Mouse (Mus musculus) CH12.LX (cell line): ENCODE measurements around the gene Scrn1. TPM values are rescaled to one million over a fixed set of nuclear protein-coding genes. Genes with fewer than 3 reads are reported as not detected.

Experiments
- DNase-seq: peaks from one replicate; pipeline ENCODE4 v3.0.0-alpha.2; 2013; ENCODE audit errors: extremely low read depth
- H3K27ac ChIP-seq: 2 replicates; pipeline ENCODE4 v1.5.1; 2012; ENCODE audit warnings: low read depth, mild to moderate bottlenecking, control low read depth, moderate library complexity; ENCODE audit not compliant: insufficient read depth
- H3K27me3 ChIP-seq: replicated peaks from 2 replicates; pipeline ENCODE3; 2012; ENCODE audit warnings: inconsistent platforms
- H3K36me3 ChIP-seq, 2 experiments: replicated peaks in 1 of 2; 2 replicates each; pipeline versions ENCODE3 to v1.6.1; 2012; ENCODE audit warnings: inconsistent platforms in 1 of 2, low read length in 1 of 2, mild to moderate bottlenecking in 1 of 2, mixed read lengths in 1 of 2, moderate library complexity in 1 of 2; ENCODE audit not compliant: control insufficient read depth in 1 of 2, insufficient read depth in 1 of 2
- H3K4me1 ChIP-seq, 2 experiments: 2 replicates each; pipeline ENCODE4 v1.6.1; 2012; ENCODE audit warnings: inconsistent platforms in 1 of 2, moderate library complexity in 1 of 2; ENCODE audit not compliant: insufficient read depth in 2 of 2, control insufficient read depth in 1 of 2
- H3K4me2 ChIP-seq: 2 replicates; pipeline ENCODE4 v1.6.1; 2012; ENCODE audit warnings: low read depth, mild to moderate bottlenecking, control low read depth; ENCODE audit not compliant: poor library complexity, insufficient read depth, severe bottlenecking
- H3K4me3 ChIP-seq, 3 experiments: fragments of 150-350 bp in 1 of 3; sonication (generic) in 1 of 3; replicated peaks in 1 of 3; 2 replicates each; pipeline versions ENCODE3 to v1.5.1; 2011 to 2012; ENCODE audit warnings: low read depth in 2 of 3, low read length in 2 of 3, mild to moderate bottlenecking in 2 of 3, moderate library complexity in 2 of 3, control low read depth in 1 of 3, improper control_type of control experiment in 1 of 3, inconsistent platforms in 1 of 3, mixed read lengths in 1 of 3; ENCODE audit not compliant: poor library complexity in 1 of 3
- H3K79me2 ChIP-seq: replicated peaks from 2 replicates; pipeline ENCODE4 v1.6.1; 2012; ENCODE audit warnings: mild to moderate bottlenecking, moderate library complexity; ENCODE audit not compliant: control insufficient read depth, poor library complexity, insufficient read depth, severe bottlenecking; ENCODE audit errors: extremely low read depth
- H3K9ac ChIP-seq: 2 replicates; pipeline ENCODE4 v1.6.1; 2012; ENCODE audit warnings: low read depth, mild to moderate bottlenecking, control low read depth, moderate library complexity; ENCODE audit not compliant: insufficient read depth
- H3K9me3 ChIP-seq: replicated peaks from 2 replicates; pipeline ENCODE3; 2012; ENCODE audit warnings: low read length, inconsistent platforms, mixed read lengths
- CHD2 ChIP-seq: IDR thresholded peaks from 2 replicates; pipeline ENCODE4 v1.6.1; 2011; ENCODE audit warnings: low read length, improper control_type of control experiment
- E2F4 ChIP-seq: IDR thresholded peaks from 2 replicates; pipeline ENCODE4 v1.6.1; 2011; ENCODE audit warnings: low read depth, low read length, improper control_type of control experiment; ENCODE audit not compliant: insufficient replicate concordance
- EP300 ChIP-seq: IDR thresholded peaks from 2 replicates; pipeline ENCODE4 v1.6.1; 2011; ENCODE audit warnings: low read length, improper control_type of control experiment
- HCFC1 ChIP-seq: IDR thresholded peaks from 2 replicates; pipeline ENCODE4 v1.6.1; 2012; ENCODE audit warnings: low read depth, mild to moderate bottlenecking, inconsistent platforms, low read length, improper control_type of control experiment
- IRF4 ChIP-seq: IDR thresholded peaks from 2 replicates; pipeline ENCODE4 v1.6.1; 2014; ENCODE audit warnings: low read depth, mild to moderate bottlenecking, inconsistent platforms, low read length, improper control_type of control experiment
- JUND ChIP-seq: conservative IDR thresholded peaks from 2 replicates; pipeline ENCODE4 v1.6.1; 2011; ENCODE audit warnings: low read depth, low read length, improper control_type of control experiment
- KAT2A ChIP-seq: IDR thresholded peaks from 2 replicates; pipeline ENCODE4 v1.6.1; 2012; ENCODE audit warnings: low read length, improper control_type of control experiment, inconsistent platforms; ENCODE audit not compliant: insufficient replicate concordance
- MAFK ChIP-seq: IDR thresholded peaks from 2 replicates; pipeline ENCODE4 v1.6.1; 2011; ENCODE audit warnings: low read length, improper control_type of control experiment; ENCODE audit not compliant: insufficient replicate concordance
- MAX ChIP-seq: IDR thresholded peaks from 2 replicates; pipeline ENCODE4 v1.6.1; 2011; ENCODE audit warnings: low read length, improper control_type of control experiment
- MAZ ChIP-seq: IDR thresholded peaks from 2 replicates; pipeline ENCODE4 v1.6.1; 2012; ENCODE audit warnings: low read depth, mild to moderate bottlenecking, inconsistent platforms, low read length, improper control_type of control experiment, moderate library complexity
- MXI1 ChIP-seq: IDR thresholded peaks from 2 replicates; pipeline ENCODE4 v1.6.1; 2011; ENCODE audit warnings: mild to moderate bottlenecking, low read depth, low read length, improper control_type of control experiment
- MYC ChIP-seq: IDR thresholded peaks from 2 replicates; pipeline ENCODE4 v1.6.1; 2011; ENCODE audit warnings: low read depth, mild to moderate bottlenecking, improper control_type of control experiment, low read length
- NELFE ChIP-seq: IDR thresholded peaks from 2 replicates; pipeline ENCODE4 v1.6.1; 2011; ENCODE audit warnings: low read depth, low read length, improper control_type of control experiment
- PAX5 ChIP-seq: IDR thresholded peaks from 2 replicates; pipeline ENCODE4 v1.6.1; 2012; ENCODE audit warnings: low read length, inconsistent platforms, mixed read lengths
- POLR2AphosphoS2 ChIP-seq: IDR thresholded peaks from 2 replicates; pipeline ENCODE4 v1.6.1; 2011; ENCODE audit warnings: low read depth, low read length, improper control_type of control experiment
- RAD21 ChIP-seq: IDR thresholded peaks from 2 replicates; pipeline ENCODE4 v1.6.1; 2011; ENCODE audit warnings: low read depth, mild to moderate bottlenecking, low read length, improper control_type of control experiment, moderate library complexity
- RCOR1 ChIP-seq: conservative IDR thresholded peaks from 2 replicates; pipeline ENCODE4 v1.6.1; 2012; ENCODE audit warnings: low read depth, mild to moderate bottlenecking, inconsistent platforms, low read length, improper control_type of control experiment
- SIN3A ChIP-seq: IDR thresholded peaks from 2 replicates; pipeline ENCODE4 v1.6.1; 2012; ENCODE audit warnings: low read length, improper control_type of control experiment, inconsistent platforms
- SMC3 ChIP-seq: IDR thresholded peaks from 2 replicates; pipeline ENCODE4 v1.6.1; 2011; ENCODE audit warnings: low read depth, low read length, improper control_type of control experiment
- TBP ChIP-seq: conservative IDR thresholded peaks from 2 replicates; pipeline ENCODE4 v1.6.1; 2011; ENCODE audit warnings: low read depth, low read length, improper control_type of control experiment
- USF1 ChIP-seq: IDR thresholded peaks from 2 replicates; pipeline ENCODE4 v1.6.1; 2014; ENCODE audit warnings: low read depth, mild to moderate bottlenecking, inconsistent platforms, low read length, improper control_type of control experiment
- USF2 ChIP-seq: conservative IDR thresholded peaks from 2 replicates; pipeline ENCODE4 v1.6.1; 2011; ENCODE audit warnings: low read depth, low read length, improper control_type of control experiment
- ZC3H11A ChIP-seq: IDR thresholded peaks from 2 replicates; pipeline ENCODE4 v1.6.1; 2012; ENCODE audit warnings: low read depth, mild to moderate bottlenecking, inconsistent platforms, low read length, improper control_type of control experiment
- ZKSCAN1 ChIP-seq: IDR thresholded peaks from 2 replicates; pipeline ENCODE4 v1.6.1; 2012; ENCODE audit warnings: low read depth, inconsistent platforms, low read length, improper control_type of control experiment, borderline replicate concordance
- dilution Hi-C: fragments of 300-500 bp; cut with MboI; formaldehyde crosslinking; loops from 2 replicates; pipeline ENCODE4 v1.14.3; 2020; ENCODE audit warnings: low sequenced_read_pairs; ENCODE audit not compliant: extremely low pct_unique_long_range_greater_than_20kb, extremely low pct_ligation_motif_present
- in situ Hi-C: fragments of 300-500 bp; cut with MboI; formaldehyde crosslinking; loops from 3 replicates; pipeline ENCODE4 v1.14.3; 2019; ENCODE audit warnings: low sequenced_read_pairs, low pct_ligation_motif_present, low pct_unique_long_range_greater_than_20kb, mixed read lengths
- polyA plus RNA-seq: library from polyadenylated mRNA; unstranded; fragments of >175 nt; gene quantifications from 2 replicates; pipeline ENCODE4 v1.2.1, GENCODE M21; 2012; ENCODE audit warnings: low read depth; ENCODE audit not compliant: insufficient read length
- total RNA-seq, 2 experiments: library from RNA; depleted of rRNA; stranded (reverse); fragments of 300-350 nt in 1 of 2; fragments of >200 nt in 1 of 2; gene quantifications; 2 replicates each; pipeline ENCODE4 v1.2.3; 2012 to 2014

Gene Scrn1
- total and polyA plus RNA-seq, 3 experiments: 0.04 TPM; not detected in 2

GRCm38 (mm10) chr6:54542836-54543235 lies 23.5 kb downstream of the Scrn1 start:
- no peak overlapping the region for H3K27ac ChIP-seq
- H3K27me3 ChIP-seq: no peaks in the 10 kb centered on the region
- no peak overlapping the region for H3K4me3 ChIP-seq
- in situ Hi-C loops: no loop called here
- dilution Hi-C loops: no loop called here
- DNase-seq: no peak
- TF ChIP-seq EP300: no peak
- TF ChIP-seq POLR2AphosphoS2: no peak
- TF ChIP-seq RCOR1: no peak
- TF ChIP-seq MAFK: no peak
- TF ChIP-seq PAX5: no peak
- TF ChIP-seq CHD2: no peak
- TF ChIP-seq SIN3A: no peak
- no peak for TF ChIP-seq USF1
- TF ChIP-seq RAD21: no peak
- TF ChIP-seq TBP: no peak
- no peak for TF ChIP-seq MYC
- no peak for TF ChIP-seq MAZ
- TF ChIP-seq HCFC1: no peak
- no peak for TF ChIP-seq USF2
- no peak for TF ChIP-seq JUND
- TF ChIP-seq, all 38 proteins: peak for 0
- H3K4me2 ChIP-seq: no peak overlapping the region
- H3K79me2 ChIP-seq: no peaks in the 10 kb centered on the region
- peaks cover 10% of the 10 kb centered on the region for H3K9me3 ChIP-seq
- H3K9ac ChIP-seq: no peak overlapping the region
- H3K36me3 ChIP-seq: no peaks in the 10 kb centered on the region
- peaks cover 7 to 27% of the 10 kb centered on the region in 2 experiments for H3K4me1 ChIP-seq

- no peak overlapping the region for H3K4me3 ChIP-seq
- no peak overlapping the region for H3K4me2 ChIP-seq
- DNase-seq: no peak
These were observed 25.9 kb downstream of the Scrn1 start for GRCm38 (mm10) chr6:54540252-54540887.

GRCm38 (mm10) chr6:54539396-54539795 lies 26.9 kb downstream of the Scrn1 start:
- no peak overlapping the region for H3K4me3 ChIP-seq
- H3K4me1 ChIP-seq: peaks cover 20 to 49% of the 10 kb centered on the region in 2 experiments
- no peak overlapping the region for H3K4me2 ChIP-seq
- TF ChIP-seq MXI1: no peak
- no peak for TF ChIP-seq POLR2AphosphoS2
- no peak for TF ChIP-seq NELFE
- no peak for TF ChIP-seq KAT2A
- TF ChIP-seq ZC3H11A: no peak
- TF ChIP-seq IRF4: no peak
- no peak for TF ChIP-seq MAX
- no peak for TF ChIP-seq MAFK
- TF ChIP-seq SMC3: no peak
- TF ChIP-seq TBP: no peak
- TF ChIP-seq ZKSCAN1: no peak
- TF ChIP-seq JUND: no peak
- no peak for TF ChIP-seq MAZ
- no peaks in the 10 kb centered on the region for H3K27me3 ChIP-seq
- no peak overlapping the region for H3K9ac ChIP-seq
- peaks cover 10% of the 10 kb centered on the region for H3K9me3 ChIP-seq
- no peak for DNase-seq
- H3K79me2 ChIP-seq: no peaks in the 10 kb centered on the region
- in situ Hi-C loops: no loop called here
- dilution Hi-C loops: no loop called here
- H3K27ac ChIP-seq: no peak overlapping the region
- no peaks in the 10 kb centered on the region for H3K36me3 ChIP-seq

More at GRCm38 (mm10) chr6:54540252-54540887, 25.9 kb downstream of the Scrn1 start:
- no peak overlapping the region for H3K9ac ChIP-seq
- peaks cover 10% of the 10 kb centered on the region for H3K9me3 ChIP-seq
- in situ Hi-C loops (no loop called here), dilution Hi-C loops (no loop called here)
- H3K27me3 ChIP-seq: no peaks in the 10 kb centered on the region
- H3K27ac ChIP-seq: no peak overlapping the region
- no peaks in the 10 kb centered on the region for H3K79me2 ChIP-seq
- peaks cover 19 to 40% of the 10 kb centered on the region in 2 experiments for H3K4me1 ChIP-seq
- TF ChIP-seq E2F4: no peak
- TF ChIP-seq, all 38 proteins: peak for 0
- H3K36me3 ChIP-seq: no peaks in the 10 kb centered on the region
